Mouse (Mus musculus) olfactory bulb, adult 2 months (tissue): ENCODE measurements around the gene Asb4.

Source experiments
- CTCF ChIP-seq: fragments of 200-500 bp; IDR thresholded peaks from 2 replicates; pipeline ENCODE4 v1.5.1; 2012; ENCODE audit warnings: low read depth, mild to moderate bottlenecking, low read length, moderate library complexity; ENCODE audit not compliant: insufficient read depth
- POLR2A ChIP-seq: fragments of 200-500 bp; IDR thresholded peaks from 2 replicates; pipeline ENCODE4 v1.6.1; 2012; ENCODE audit warnings: mild to moderate bottlenecking, low read depth, low read length, moderate library complexity; ENCODE audit not compliant: insufficient read depth

DNA sequence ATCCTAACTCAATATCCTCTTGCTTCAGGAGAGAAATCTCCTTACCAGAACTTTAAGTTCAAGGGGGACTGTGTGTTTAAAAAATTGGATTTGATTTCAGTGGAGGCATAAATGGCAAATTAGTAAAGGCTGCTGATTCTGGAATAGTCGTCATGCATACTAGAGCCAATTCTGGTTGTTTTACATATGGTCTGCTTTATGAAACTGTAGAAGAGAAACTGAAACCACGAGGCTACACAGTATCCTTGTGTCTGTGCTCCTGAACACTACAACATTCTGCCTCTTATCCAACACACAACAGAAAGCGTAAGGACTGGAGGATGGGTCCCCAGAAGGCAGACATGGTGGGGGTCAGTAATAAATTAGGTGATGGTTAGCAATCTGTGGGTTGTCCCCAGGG lies 4.1 kb upstream of the Asb4 start:
- no peak for TF ChIP-seq CTCF
- TF ChIP-seq POLR2A = no peak
